Mouse (Mus musculus) liver, adult 2 months (tissue): ENCODE results near the gene Zfp207. TPM values are rescaled to one million over a fixed set of nuclear protein-coding genes. Genes with fewer than 3 reads are reported as not detected.
"Not testable (repeated sequence)": the region's sequence is repeated elsewhere in the genome, so short reads cannot be mapped to it uniquely, and the experiment has no call there.

Experiments
- DNase-seq: peaks from one replicate; pipeline ENCODE4 v3.0.0-alpha.2; 2011; ENCODE audit warnings: low read depth, low spot score; ENCODE audit errors: extremely low read depth
- H3K27ac ChIP-seq: fragments of 200-500 bp; replicated peaks from 2 replicates; pipeline ENCODE4 v1.5.1; 2012; ENCODE audit warnings: low read depth, mild to moderate bottlenecking, control low read depth, inconsistent platforms, low read length; ENCODE audit not compliant: insufficient read depth
- H3K27me3 ChIP-seq: fragments of 200-500 bp; 2 replicates; pipeline ENCODE4 v1.6.1; 2012; ENCODE audit warnings: mild to moderate bottlenecking, moderate library complexity, low read length, inconsistent platforms; ENCODE audit not compliant: control insufficient read depth, insufficient read depth
- H3K36me3 ChIP-seq: fragments of 200-500 bp; 2 replicates; pipeline ENCODE4 v1.6.1; 2012; ENCODE audit warnings: low read length, inconsistent platforms; ENCODE audit not compliant: control insufficient read depth, insufficient read depth
- H3K4me1 ChIP-seq: fragments of 200-500 bp; 2 replicates; pipeline ENCODE4 v1.6.1; 2011; ENCODE audit warnings: low read length; ENCODE audit not compliant: control insufficient read depth, insufficient read depth
- H3K4me3 ChIP-seq: fragments of 200-500 bp; 2 replicates; pipeline ENCODE4 v1.5.1; 2011; ENCODE audit warnings: low read depth, mild to moderate bottlenecking, control low read depth, low read length, moderate library complexity; ENCODE audit not compliant: insufficient read depth
- H3K79me2 ChIP-seq: fragments of 200-500 bp; 2 replicates; pipeline ENCODE4 v1.6.1; 2012; ENCODE audit warnings: inconsistent platforms, mild to moderate bottlenecking, low read length, moderate library complexity; ENCODE audit not compliant: control insufficient read depth, insufficient read depth
- H3K9ac ChIP-seq: fragments of 200-500 bp; 2 replicates; pipeline ENCODE4 v1.6.1; 2012; ENCODE audit warnings: low read depth, mild to moderate bottlenecking, control low read depth, inconsistent platforms, low read length
- CTCF ChIP-seq: fragments of 200-500 bp; IDR thresholded peaks from 2 replicates; pipeline ENCODE4 v1.5.1; 2011; ENCODE audit warnings: low read depth, low read length, control low read depth
- POLR2A ChIP-seq: fragments of 200-500 bp; IDR thresholded peaks from 2 replicates; pipeline ENCODE4 v1.6.1; 2011; ENCODE audit warnings: low read length, control low read depth; ENCODE audit not compliant: insufficient read depth; ENCODE audit errors: extremely low read depth
- WGBS: fragments of 180-500 bp; shearing (Covaris S2); methylation state at CpG from one replicate; pipeline ENCODE4 v1.1.7; 2018; 5-methylcytosine and 5-hydroxymethylcytosine counted together
- polyA plus RNA-seq: library from polyadenylated mRNA; depleted of rRNA; stranded (reverse); fragments of >200 nt; gene quantifications from 2 replicates; pipeline ENCODE4 v1.2.3, GENCODE M21; 2012
- total RNA-seq: library from RNA; depleted of rRNA; stranded (reverse); fragments of >200 nt; gene quantifications from 2 replicates; pipeline ENCODE4 v1.2.3, GENCODE M21; 2014

Zfp207 gene
- total and polyA plus RNA-seq, 2 experiments, result 40.1 to 70.6 TPM

DNA sequence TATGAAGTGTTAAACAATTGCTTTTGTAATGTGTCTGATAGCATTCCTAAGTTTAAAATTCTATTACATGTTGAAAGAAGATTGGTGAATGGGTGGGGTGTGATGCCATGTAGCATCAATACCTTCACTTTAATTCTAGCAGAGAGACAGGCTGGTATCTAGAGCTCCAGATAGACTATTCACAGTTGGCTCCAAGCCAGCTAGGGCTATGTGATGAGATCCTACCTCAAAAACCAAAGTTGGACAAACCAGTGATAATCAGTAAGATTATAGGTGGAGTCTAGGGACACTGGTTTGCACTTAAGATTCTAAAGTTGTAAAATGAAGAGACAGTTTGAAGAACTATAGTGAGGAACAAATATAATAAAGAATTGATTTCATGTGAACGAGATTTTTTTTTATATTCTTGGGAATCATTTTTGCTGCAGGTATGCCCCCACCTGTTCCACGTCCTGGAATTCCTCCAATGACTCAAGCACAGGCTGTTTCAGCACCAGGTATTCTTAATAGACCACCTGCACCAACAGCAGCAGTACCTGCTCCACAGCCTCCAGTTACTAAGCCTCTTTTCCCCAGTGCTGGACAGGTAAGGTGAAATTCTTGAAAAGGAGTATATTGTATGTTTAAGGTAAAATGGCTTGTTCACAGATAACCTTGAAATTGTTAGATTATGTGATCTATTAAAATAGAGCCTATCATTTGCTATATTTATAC lies 8.5 kb downstream of the Zfp207 start:
- DNase-seq, result no peak
- Histone ChIP-seq H3K4me1 (peaks cover 2% of the 10 kb centered on the region; the same call in 1 of the 2 replicates), H3K4me3 (no peak overlapping the region), H3K27ac (no peak overlapping the region), H3K27me3 (no peaks in the 10 kb centered on the region), H3K36me3 (peaks cover 68% of the 10 kb centered on the region), H3K79me2 (peaks cover 13% of the 10 kb centered on the region; the same call in 1 of the 2 replicates), H3K9ac (no peak overlapping the region)
- TF ChIP-seq CTCF (no peak), POLR2A (no peak)
- 91% methylated on average over 2 of the region's 2 CpGs for WGBS

- Histone ChIP-seq H3K4me3 (no peak overlapping the region), H3K79me2 (peaks cover 7% of the 10 kb centered on the region; the same call in 1 of the 2 replicates), H3K36me3 (peaks cover 70% of the 10 kb centered on the region), H3K4me1 (no peaks in the 10 kb centered on the region; the same call in 1 of the 2 replicates), H3K9ac (no peak overlapping the region), H3K27ac (no peak overlapping the region), H3K27me3 (no peaks in the 10 kb centered on the region)
- WGBS, result 87% methylated on average over 3 of the region's 3 CpGs
- TF ChIP-seq POLR2A (no peak), CTCF (no peak)
- no peak for DNase-seq
These were observed 12.9 kb downstream of the Zfp207 start for GRCm38 (mm10) chr11:80395930-80396329.

- TF ChIP-seq POLR2A (no peak), CTCF (no peak)
- no peak overlapping the region for H3K27ac ChIP-seq
- DNase-seq, result no peak
- peaks cover 7% of the 10 kb centered on the region; the same call in 1 of the 2 replicates for H3K79me2 ChIP-seq
- H3K27me3 ChIP-seq, result no peaks in the 10 kb centered on the region
- peaks cover 68% of the 10 kb centered on the region for H3K36me3 ChIP-seq
- no peaks in the 10 kb centered on the region; the same call in 1 of the 2 replicates for H3K4me1 ChIP-seq
- H3K9ac ChIP-seq, result no peak overlapping the region
- WGBS, result 91% methylated on average over 4 of the region's 4 CpGs
- H3K4me3 ChIP-seq, result no peak overlapping the region
These were observed 13.5 kb downstream of the Zfp207 start for GRCm38 (mm10) chr11:80396617-80397016.

DNA sequence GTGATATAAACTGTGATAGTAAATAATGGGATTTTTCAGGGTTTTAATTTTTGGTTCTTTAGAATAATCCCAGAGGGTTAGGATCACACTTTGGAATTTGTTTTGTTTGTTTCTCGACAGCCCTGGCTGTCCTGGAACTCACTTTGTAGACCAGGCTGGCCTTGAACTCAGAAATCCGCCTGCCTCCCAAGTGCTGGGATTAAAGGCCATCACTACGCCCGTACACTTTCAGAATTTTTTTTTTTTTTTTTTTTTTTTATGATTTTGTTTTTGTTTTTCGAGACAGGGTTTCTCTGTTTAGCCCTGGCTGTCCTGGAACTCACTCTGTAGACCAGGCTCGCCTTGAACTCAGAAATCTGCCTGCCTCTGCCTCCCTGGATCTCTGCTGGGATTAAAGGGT lies 24.8 kb downstream of the Zfp207 start:
- H3K36me3 ChIP-seq, result peaks cover 56% of the 10 kb centered on the region
- not testable (repeated sequence) for H3K27me3 ChIP-seq
- 91% methylated on average over 6 of the region's 6 CpGs for WGBS

DNA sequence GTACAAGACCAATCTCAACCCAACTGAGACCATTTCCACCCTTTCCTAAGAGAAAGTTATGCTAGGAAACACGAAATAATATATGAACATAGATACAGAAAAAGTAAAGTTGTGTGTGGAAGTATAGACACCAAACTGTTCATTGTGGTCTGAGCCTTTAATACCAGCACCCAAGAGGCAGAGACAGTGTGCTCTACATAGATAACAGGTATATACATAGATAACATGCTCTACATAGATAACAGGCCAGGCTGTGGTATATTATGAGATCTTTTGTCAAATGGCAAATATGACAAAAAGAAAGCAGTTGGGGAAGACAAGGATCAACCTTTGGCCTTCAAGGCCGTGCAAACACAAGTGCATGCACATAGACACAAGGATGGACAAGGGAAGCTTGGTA lies 27.3 kb downstream of the Zfp207 start:
- no peak overlapping the region for H3K9ac ChIP-seq
- no peak for DNase-seq
- no peak overlapping the region for H3K4me3 ChIP-seq
- TF ChIP-seq CTCF (no peak), POLR2A (no peak)
- H3K79me2 ChIP-seq, result no peaks in the 10 kb centered on the region
- H3K27me3 ChIP-seq, result no peaks in the 10 kb centered on the region
- H3K36me3 ChIP-seq, result peaks cover 39% of the 10 kb centered on the region
- no peak overlapping the region for H3K27ac ChIP-seq
- no peaks in the 10 kb centered on the region for H3K4me1 ChIP-seq
- WGBS, result 89% methylated on average over 2 of the region's 2 CpGs

More for the DNA sequence above, 24.8 kb downstream of the Zfp207 start:
- H3K27ac ChIP-seq, DNase-seq, H3K4me3 ChIP-seq, H3K4me1 ChIP-seq, H3K9ac ChIP-seq, H3K79me2 ChIP-seq: not testable (repeated sequence)

DNA sequence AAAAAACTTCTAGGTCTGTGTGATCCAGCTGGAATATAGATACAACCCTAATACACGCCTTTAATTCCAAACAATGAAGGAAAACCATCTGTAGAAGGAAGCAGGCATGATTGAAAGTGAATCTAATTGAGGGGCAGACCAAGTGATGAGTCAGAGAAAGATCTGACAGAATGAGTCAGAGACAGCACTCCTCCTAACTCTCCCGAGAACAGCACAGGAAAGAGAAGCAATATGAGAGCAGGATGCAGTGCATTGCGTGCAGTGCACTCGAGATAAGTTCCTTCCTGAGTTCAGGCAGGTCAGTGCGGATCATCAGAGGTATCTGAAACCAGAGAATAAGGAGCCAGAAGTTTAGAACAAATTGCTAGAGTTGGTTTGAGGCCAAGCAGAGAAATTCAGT lies 34.0 kb downstream of the Zfp207 start:
- Histone ChIP-seq H3K4me3 (no peak overlapping the region), H3K36me3 (peaks cover 2% of the 10 kb centered on the region; the same call in 1 of the 2 replicates), H3K9ac (no peak overlapping the region), H3K27me3 (no peaks in the 10 kb centered on the region), H3K79me2 (no peaks in the 10 kb centered on the region), H3K4me1 (no peaks in the 10 kb centered on the region), H3K27ac (no peak overlapping the region)
- no peak for DNase-seq
- 81% methylated on average over 5 of the region's 5 CpGs for WGBS
- TF ChIP-seq POLR2A (no peak), CTCF (no peak)
